Mouse (Mus musculus) urinary bladder, adult 2 months (tissue): ENCODE measurements at regions not wholly inside any gene's neighbourhood (a gene's known extent, or its start where the extent isn't known, plus 50 kb on each side); places are given as distances from the start of the nearest gene placed in this dataset.

Source experiments
- DNase-seq: peaks from one replicate; pipeline ENCODE4 v3.0.0; 2022; ENCODE audit warnings: low spot score

DNA sequence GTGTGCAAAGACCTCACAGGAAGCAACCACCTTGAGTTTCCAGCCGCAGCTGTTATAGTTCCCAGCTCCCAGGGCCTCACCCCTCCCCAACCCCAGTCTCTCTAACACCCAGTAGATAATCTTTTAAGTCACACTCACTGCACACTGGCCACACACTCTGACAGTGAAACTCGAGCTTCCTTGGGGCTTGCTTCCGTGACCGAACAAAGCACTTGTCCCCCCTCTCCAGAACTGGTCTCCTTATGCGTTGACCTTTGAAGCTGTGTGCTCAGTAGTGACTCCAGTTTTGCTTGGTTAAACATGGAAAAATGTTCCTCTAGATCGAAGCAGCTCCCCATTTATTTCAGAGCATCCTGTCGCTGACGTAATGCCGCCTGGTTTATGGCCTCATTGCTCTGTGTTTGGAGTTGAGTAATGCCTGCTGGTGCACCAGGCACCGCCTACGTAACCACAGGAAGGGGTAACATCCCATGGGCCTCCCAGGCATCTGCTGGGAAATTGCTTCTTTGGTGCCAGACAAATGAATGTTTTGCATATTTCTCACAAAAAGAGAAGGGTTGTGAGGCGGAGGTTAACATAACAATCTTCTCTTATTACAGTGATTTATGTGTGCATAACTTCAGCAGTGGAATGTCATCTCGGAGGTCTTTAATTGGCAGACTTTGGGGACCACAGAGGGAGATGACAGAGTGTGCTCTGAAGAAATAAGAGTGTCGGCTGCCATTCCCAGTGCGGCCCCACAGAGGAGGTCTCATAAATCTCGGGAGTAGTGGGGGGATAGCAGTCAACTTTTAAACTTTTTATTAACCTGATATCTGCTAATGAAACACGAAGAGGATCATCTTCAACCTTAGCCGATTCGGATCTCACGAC, 292.7 kb upstream of the Zfp507 start:
- no peak for DNase-seq

- no peak for DNase-seq
Measured at GRCm38 (mm10) chr7:36091132-36091531, 288.3 kb upstream of the Zfp507 start.

DNA sequence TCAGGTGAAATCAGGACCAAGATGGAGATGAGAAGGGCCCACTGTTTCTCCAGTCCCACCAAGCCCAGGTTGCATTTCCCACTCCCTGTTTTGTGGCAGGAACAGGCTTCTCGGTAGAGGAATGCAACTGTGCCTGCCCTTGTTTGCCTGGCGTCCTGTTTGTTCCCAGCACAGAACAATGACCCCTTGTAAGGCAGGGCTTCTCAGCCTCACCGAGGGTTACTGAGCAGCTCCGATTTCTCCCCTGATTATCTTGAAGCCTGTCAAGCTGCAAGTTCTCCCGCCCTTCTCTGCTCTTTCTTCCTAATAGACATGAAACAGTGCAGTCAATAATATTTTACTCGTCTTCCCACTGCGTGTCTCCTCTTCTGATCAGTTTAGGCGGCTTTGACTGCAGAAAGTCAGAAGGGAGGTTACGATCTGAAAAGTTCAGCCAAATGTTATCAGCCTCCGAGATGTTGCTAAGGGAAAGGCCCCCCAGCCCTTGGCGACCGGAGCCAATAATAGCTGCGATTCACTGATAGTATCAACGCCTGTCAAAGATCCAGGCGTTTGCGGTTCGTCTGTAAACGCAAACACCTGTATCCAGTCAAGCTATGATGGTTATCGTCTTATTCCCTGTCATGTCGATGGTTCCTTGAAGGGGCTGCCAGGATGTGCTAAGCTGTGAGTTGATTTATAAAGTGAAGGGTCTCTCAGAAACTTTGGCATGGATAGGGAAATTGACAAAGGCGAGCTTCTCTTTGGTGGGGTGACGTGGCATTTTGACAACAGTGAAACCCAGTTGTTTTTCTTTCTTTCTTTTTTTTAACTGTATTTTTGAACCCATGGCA, 287.7 kb upstream of the Zfp507 start:
- no peak for DNase-seq

DNA sequence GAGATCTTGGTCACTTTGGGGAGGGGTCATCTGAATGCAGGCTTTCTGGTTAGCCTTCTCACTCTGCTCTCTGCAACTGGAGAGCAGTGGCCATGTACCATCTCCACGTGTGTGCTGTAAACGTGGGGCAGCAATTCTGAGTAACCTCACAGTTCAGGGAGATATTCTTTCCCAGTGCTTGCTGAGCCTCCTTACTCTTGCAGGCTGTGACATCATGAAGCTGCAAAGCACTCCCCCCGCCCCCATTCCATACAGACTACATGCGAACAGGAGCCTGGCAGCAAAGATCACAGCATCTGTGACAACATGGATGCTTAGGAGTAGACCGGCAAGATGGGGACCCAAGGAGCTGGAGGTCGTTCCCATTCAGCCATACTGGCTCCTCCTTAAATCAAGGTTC, 284.8 kb upstream of the Zfp507 start:
- no peak for DNase-seq

- DNase-seq = no peak
Measured at GRCm38 (mm10) chr7:36078666-36079065, 275.9 kb upstream of the Zfp507 start.

GRCm38 (mm10) chr7:36078089-36078654, 275.4 kb upstream of the Zfp507 start:
- no peak for DNase-seq

DNA sequence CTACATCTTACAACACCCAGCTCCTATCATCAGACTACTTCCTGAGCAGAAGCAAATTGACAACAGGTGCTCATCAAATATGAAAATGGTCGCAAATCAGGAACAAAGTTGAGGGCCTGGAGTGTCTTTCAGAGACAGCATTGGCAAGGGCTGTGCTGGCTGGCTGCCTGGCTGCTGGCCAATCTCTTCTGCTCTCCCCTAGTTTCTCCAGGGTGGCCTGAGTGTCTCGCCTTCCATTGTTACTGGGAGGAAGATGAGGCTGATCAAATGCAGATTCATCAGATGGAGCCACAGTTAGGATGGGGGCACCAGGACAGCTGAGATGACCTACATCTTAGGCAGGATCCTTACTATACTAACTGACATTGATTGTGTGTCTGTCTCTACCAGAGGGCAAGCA, 274.5 kb upstream of the Zfp507 start:
- DNase-seq = no peak

- no peak for DNase-seq
Measured at GRCm38 (mm10) chr7:36076021-36076441, 273.2 kb upstream of the Zfp507 start.

GRCm38 (mm10) chr7:36071774-36072173, 269.0 kb upstream of the Zfp507 start:
- DNase-seq = no peak

DNA sequence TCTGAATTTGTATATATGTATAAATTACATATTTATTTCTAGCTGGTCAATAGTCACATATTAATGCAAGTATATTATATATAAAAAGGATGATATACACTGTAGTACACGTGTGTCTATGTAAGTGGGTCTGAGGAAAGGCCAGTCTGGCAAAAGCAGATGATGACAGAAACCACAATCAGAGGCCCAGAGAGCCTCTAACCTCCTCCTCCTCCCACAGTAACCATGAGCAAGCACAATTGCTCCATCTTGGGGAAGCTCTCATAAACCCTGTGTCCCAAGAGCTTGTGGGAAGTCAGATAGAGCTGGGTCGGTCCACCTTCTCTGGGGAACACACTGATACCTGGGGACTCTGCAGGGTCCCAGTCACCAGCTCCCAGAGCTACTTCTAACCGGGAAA, 263.9 kb upstream of the Zfp507 start:
- DNase-seq = no peak

DNA sequence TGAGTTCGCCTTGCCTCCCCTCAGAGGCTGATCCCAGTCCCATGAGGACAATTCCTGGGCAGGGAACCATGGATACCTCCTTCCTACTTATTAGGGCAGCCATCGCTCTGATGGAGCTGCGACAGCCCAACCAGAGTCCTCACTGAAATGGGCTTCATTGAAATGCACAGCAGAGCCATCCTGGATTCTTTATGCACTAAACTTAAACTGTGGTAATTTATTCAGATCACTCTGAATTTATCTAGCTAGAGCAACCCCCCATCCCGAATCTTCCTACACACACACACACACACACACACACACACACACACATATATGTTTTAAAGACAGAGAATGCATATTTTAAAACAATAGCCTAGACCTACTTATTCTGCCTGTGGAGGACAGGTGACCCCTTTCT, 258.9 kb upstream of the Zfp507 start:
- no peak for DNase-seq

DNA sequence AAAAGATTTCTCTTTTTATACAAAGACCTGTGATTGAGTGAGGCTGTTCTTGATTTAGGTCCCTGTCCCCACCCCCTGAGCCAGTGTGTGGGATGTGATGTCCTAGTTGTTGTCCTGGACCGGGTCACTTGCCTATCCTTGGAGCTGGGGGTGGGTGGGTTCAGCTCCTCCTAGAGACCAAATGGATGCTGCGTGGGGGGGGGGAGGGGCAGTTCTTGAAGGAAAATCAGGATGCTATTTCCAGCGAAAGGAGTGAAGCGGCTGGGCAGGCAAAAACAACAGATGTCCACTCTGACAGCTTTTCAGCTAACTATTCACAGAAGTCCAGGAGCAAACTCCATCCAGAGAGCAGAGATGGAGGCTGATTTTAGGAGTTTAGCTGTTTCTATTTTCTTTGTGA, 257.6 kb upstream of the Zfp507 start:
- no peak for DNase-seq

DNA sequence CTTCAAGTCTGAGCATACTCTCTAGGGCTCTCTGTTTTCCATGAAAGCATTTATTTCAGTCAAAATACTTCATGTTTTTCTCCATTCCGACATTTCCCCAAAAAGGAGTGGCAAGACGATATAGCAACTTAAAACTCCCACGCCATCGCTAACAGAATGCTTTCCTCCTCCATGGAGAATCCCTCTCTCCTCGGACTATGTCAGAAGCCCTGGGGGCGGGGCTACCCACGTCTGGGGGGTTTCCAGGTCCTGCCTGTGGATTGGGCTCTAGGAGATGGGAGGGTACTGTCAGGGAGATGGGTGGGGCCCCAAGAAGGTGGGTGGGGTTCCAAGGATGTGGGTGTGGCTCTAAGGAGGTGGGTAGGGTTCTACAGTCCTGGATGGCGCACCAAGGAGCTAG, 243.2 kb upstream of the Zfp507 start:
- DNase-seq = no peak

- no peak for DNase-seq
Measured at GRCm38 (mm10) chr7:36031881-36032280, 229.1 kb upstream of the Zfp507 start.

GRCm38 (mm10) chr7:36023015-36023414, 220.2 kb upstream of the Zfp507 start:
- DNase-seq = no peak

GRCm38 (mm10) chr7:36022489-36022888, 219.7 kb upstream of the Zfp507 start:
- no peak for DNase-seq

- no peak for DNase-seq
Measured at GRCm38 (mm10) chr7:36016926-36017753, 214.3 kb upstream of the Zfp507 start.

DNA sequence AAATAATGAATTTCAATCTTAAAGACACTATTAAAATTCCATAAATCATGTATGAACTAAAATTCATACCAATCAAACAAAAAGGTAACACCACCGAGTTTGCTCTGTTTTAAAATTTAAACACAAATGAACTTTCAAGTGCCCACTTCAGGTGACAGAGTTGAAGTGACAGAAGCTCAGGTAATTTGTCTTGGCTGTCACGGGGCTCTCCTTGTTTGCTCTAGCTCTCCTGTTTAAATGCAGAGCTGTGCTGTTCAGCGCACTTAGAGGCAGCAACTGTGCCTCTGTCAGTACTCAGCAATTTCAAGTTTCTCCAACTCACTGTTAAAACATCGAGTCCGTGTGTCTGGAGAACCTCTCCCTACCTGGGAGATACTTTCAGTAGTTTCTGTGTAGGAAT, 193.8 kb upstream of the Zfp507 start:
- DNase-seq = no peak

GRCm38 (mm10) chr7:35992511-35992910, 189.7 kb upstream of the Zfp507 start:
- no peak for DNase-seq

GRCm38 (mm10) chr7:35991141-35991540, 188.3 kb upstream of the Zfp507 start:
- DNase-seq = no peak

GRCm38 (mm10) chr7:35989456-35989855, 186.7 kb upstream of the Zfp507 start:
- DNase-seq = no peak
